Mouse (Mus musculus) heart, adult 2 months (tissue): ENCODE results near the gene Spag4. TPM values are rescaled to one million over a fixed set of nuclear protein-coding genes. Genes with fewer than 3 reads are reported as not detected.

Experiments
- DNase-seq, 2 experiments: peaks; one replicate each; pipeline ENCODE4 v3.0.0; 2021
- H3K27ac ChIP-seq: fragments of 200-600 bp; 2 replicates; pipeline ENCODE4 v1.8.1; 2022
- H3K27me3 ChIP-seq: fragments of 200-500 bp; 2 replicates; pipeline ENCODE4 v1.6.1; 2012; ENCODE audit warnings: mild to moderate bottlenecking, low read length, inconsistent platforms, mixed read lengths; ENCODE audit not compliant: control insufficient read depth, insufficient read depth
- H3K36me3 ChIP-seq: fragments of 200-500 bp; 2 replicates; pipeline ENCODE4 v1.6.1; 2012; ENCODE audit warnings: low read length, inconsistent platforms; ENCODE audit not compliant: control insufficient read depth, insufficient read depth
- H3K4me1 ChIP-seq: fragments of 200-500 bp; 2 replicates; pipeline ENCODE4 v1.6.1; 2011; ENCODE audit warnings: low read length; ENCODE audit not compliant: control insufficient read depth, insufficient read depth
- H3K4me3 ChIP-seq: fragments of 200-600 bp; 2 replicates; pipeline ENCODE4 v1.8.1; 2022
- H3K79me2 ChIP-seq: fragments of 200-500 bp; replicated peaks from 2 replicates; pipeline ENCODE4 v1.6.1; 2012; ENCODE audit warnings: mild to moderate bottlenecking, inconsistent platforms, low read length, moderate library complexity, mixed read lengths; ENCODE audit not compliant: control insufficient read depth, insufficient read depth
- H3K9ac ChIP-seq: fragments of 200-500 bp; 2 replicates; pipeline ENCODE4 v1.6.1; 2012; ENCODE audit warnings: low read depth, mild to moderate bottlenecking, control low read depth, inconsistent platforms, low read length, mixed read lengths
- CTCF ChIP-seq: fragments of 200-600 bp; IDR thresholded peaks from 2 replicates; pipeline ENCODE4 v1.8.1; 2022; ENCODE audit warnings: antibody characterized with exemption, mild to moderate bottlenecking, moderate library complexity
- EP300 ChIP-seq: fragments of 200-500 bp; IDR thresholded peaks from 2 replicates; pipeline ENCODE4 v1.6.1; 2011; ENCODE audit warnings: low read depth, low read length, control low read depth; ENCODE audit not compliant: insufficient read depth
- POLR2A ChIP-seq: fragments of 200-500 bp; IDR thresholded peaks from 2 replicates; pipeline ENCODE4 v1.6.1; 2011; ENCODE audit warnings: mild to moderate bottlenecking, low read depth, low read length, control low read depth; ENCODE audit not compliant: insufficient read depth
- WGBS: fragments of 180-500 bp; shearing (Covaris S2); methylation state at CpG from one replicate; pipeline ENCODE4 v1.1.7; 2018; 5-methylcytosine and 5-hydroxymethylcytosine counted together
- intact Hi-C: fragments of 180-260 bp; cut with DNase I; formaldehyde crosslinking; loops from one replicate; pipeline ENCODE4 v1.15.1; 2025
- polyA plus RNA-seq: library from polyadenylated mRNA; depleted of rRNA; stranded (reverse); fragments of >200 nt; gene quantifications from 2 replicates; pipeline ENCODE4 v1.2.3, GENCODE M21; 2012
- total RNA-seq, 2 experiments: library from RNA; stranded (reverse); gene quantifications; 2 replicates each; pipeline ENCODE4 v1.2.3; 2021

Gene Spag4
- total and polyA plus RNA-seq, 3 experiments = 0.99 to 2.4 (median 1.8) TPM

DNA sequence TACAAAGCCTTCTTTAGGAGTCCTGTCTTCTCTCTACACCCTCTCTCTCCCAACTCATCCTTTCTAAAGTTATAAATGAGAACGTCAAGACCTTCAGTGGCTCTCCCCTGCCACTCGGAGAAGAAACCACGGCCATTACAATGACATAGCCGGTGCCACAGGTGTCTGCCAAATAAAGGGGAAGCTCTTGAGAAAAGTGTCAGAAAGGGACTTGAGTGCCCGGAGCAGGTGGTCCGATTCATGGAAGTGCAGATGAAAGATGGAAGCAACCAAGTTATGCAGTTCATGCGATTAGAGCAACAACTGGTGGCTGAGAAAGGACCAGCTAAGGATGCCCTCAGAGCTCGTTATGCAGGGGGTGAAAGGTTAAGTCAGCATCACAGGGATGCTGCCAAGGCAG is 22.1 kb upstream of the Spag4 start:
- no peak for DNase-seq
- no peaks in the 10 kb centered on the region for H3K36me3 ChIP-seq
- TF ChIP-seq CTCF (no peak), POLR2A (no peak), EP300 (no peak)
- intact Hi-C loops = no loop called here
- 82% methylated on average over 8 of the region's 8 CpGs for WGBS
- H3K79me2 ChIP-seq = no peaks in the 10 kb centered on the region
- no peak overlapping the region for H3K4me3 ChIP-seq
- no peaks in the 10 kb centered on the region for H3K4me1 ChIP-seq
- H3K9ac ChIP-seq = no peak overlapping the region
- peaks cover under 1% of the 10 kb centered on the region; the same call in 1 of the 2 replicates for H3K27me3 ChIP-seq
- H3K27ac ChIP-seq = no peak overlapping the region

GRCm38 (mm10) chr2:156047929-156048328 is 17.0 kb upstream of the Spag4 start:
- Histone ChIP-seq H3K79me2 (no peaks in the 10 kb centered on the region), H3K9ac (no peak overlapping the region), H3K36me3 (no peaks in the 10 kb centered on the region), H3K4me1 (no peaks in the 10 kb centered on the region), H3K27ac (no peak overlapping the region), H3K27me3 (peaks cover 4% of the 10 kb centered on the region; the same call in 1 of the 2 replicates), H3K4me3 (no peak overlapping the region)
- WGBS = 18% methylated on average over 19 of the region's 19 CpGs
- no peak for DNase-seq
- TF ChIP-seq CTCF = no peak
- intact Hi-C loops = no loop called here

GRCm38 (mm10) chr2:156052816-156053215 is 12.2 kb upstream of the Spag4 start, which contains the start of gene Fer1l4:
Gene Fer1l4, minus strand, starts transcription at chr2:156052947.
- WGBS = 83% methylated on average over 9 of the region's 9 CpGs
- no peaks in the 10 kb centered on the region for H3K4me1 ChIP-seq
- no peak within 1 kb of the TSS for H3K27ac ChIP-seq
- H3K9ac ChIP-seq = no peak within 1 kb of the TSS
- TF ChIP-seq CTCF (no peak), POLR2A (no peak), EP300 (no peak)
- DNase-seq = no peak
- intact Hi-C loops = no loop called here
- no peak within 1 kb of the TSS for H3K4me3 ChIP-seq
- H3K36me3 ChIP-seq = no peaks in the 10 kb centered on the region
- no peaks in the 10 kb centered on the region for H3K79me2 ChIP-seq
- peaks cover 4% of the 10 kb centered on the region; the same call in 1 of the 2 replicates for H3K27me3 ChIP-seq

- Histone ChIP-seq H3K9ac (no peak overlapping the region; the same call in 1 of the 2 replicates), H3K36me3 (no peaks in the 10 kb centered on the region), H3K27ac (no peak overlapping the region; the same call in 1 of the 2 replicates), H3K79me2 (no peaks in the 10 kb centered on the region), H3K4me3 (peak overlapping the region; percentile 48; the same call in 1 of the 2 replicates), H3K27me3 (no peaks in the 10 kb centered on the region), H3K4me1 (no peaks in the 10 kb centered on the region)
- TF ChIP-seq EP300 (no peak), POLR2A (no peak), CTCF (no peak)
- intact Hi-C loops = loop anchor here (5.0 kb wide), 1 partner anchor 46 kb away; the partner anchor contains the start of genes Cpne1 and Rbm12
- no peak for DNase-seq
- 53% methylated on average over 10 of the region's 10 CpGs for WGBS
Measured at GRCm38 (mm10) chr2:156066126-156066525, 1.2 kb downstream of the Spag4 start.

GRCm38 (mm10) chr2:156067916-156068315 is 2.9 kb downstream of the Spag4 start:
- no peak for DNase-seq
- H3K27ac ChIP-seq = no peak overlapping the region
- no peaks in the 10 kb centered on the region for H3K27me3 ChIP-seq
- 77% methylated on average over 10 of the region's 10 CpGs for WGBS
- no peaks in the 10 kb centered on the region for H3K4me1 ChIP-seq
- H3K4me3 ChIP-seq = no peak overlapping the region
- intact Hi-C loops = loop anchor here (5.0 kb wide), 1 partner anchor 44 kb away; the partner anchor contains the start of genes Cpne1 and Rbm12
- no peaks in the 10 kb centered on the region for H3K36me3 ChIP-seq
- H3K79me2 ChIP-seq = no peaks in the 10 kb centered on the region
- H3K9ac ChIP-seq = no peak overlapping the region
- TF ChIP-seq CTCF (no peak), EP300 (no peak), POLR2A (no peak)

DNA sequence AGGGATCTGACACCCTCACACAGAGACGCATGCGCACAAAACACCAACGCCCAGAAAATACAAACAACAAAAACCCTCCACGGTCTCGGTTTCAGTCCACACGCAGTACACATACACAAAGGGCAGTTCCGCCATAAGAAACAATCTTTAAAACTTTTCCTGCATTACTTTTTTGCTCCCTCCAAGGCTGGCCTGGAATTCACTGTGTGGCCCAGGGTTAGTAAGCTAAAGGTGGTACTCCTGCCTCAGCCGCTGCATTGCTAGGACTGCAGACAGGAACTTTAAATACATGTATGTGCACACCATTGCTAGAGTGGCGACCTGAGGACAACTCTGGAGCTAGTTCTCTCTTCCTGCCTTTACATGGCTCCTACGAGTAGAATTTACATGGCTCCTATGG is 6.3 kb downstream of the Spag4 start:
- TF ChIP-seq EP300 (no peak), CTCF (no peak), POLR2A (no peak)
- no peaks in the 10 kb centered on the region for H3K27me3 ChIP-seq
- WGBS = 95% methylated on average over 10 of the region's 10 CpGs
- no peak for DNase-seq
- intact Hi-C loops = no loop called here
- H3K4me3 ChIP-seq = no peak overlapping the region
- no peaks in the 10 kb centered on the region for H3K36me3 ChIP-seq
- no peaks in the 10 kb centered on the region for H3K4me1 ChIP-seq
- H3K9ac ChIP-seq = no peak overlapping the region
- no peaks in the 10 kb centered on the region for H3K79me2 ChIP-seq
- no peak overlapping the region for H3K27ac ChIP-seq
